Mouse (Mus musculus) liver, postnatal 0 days (tissue): ENCODE measurements around the gene Ncln.

Experiments
- CTCF ChIP-seq: sonication (generic); IDR thresholded peaks from 2 replicates; pipeline ENCODE4 v1.5.1; 2016; ENCODE audit warnings: antibody characterized with exemption, low read depth
- EP300 ChIP-seq: IDR thresholded peaks from 2 replicates; pipeline ENCODE4 v1.6.1; 2016; ENCODE audit warnings: antibody characterized with exemption, low read depth, mild to moderate bottlenecking

DNA sequence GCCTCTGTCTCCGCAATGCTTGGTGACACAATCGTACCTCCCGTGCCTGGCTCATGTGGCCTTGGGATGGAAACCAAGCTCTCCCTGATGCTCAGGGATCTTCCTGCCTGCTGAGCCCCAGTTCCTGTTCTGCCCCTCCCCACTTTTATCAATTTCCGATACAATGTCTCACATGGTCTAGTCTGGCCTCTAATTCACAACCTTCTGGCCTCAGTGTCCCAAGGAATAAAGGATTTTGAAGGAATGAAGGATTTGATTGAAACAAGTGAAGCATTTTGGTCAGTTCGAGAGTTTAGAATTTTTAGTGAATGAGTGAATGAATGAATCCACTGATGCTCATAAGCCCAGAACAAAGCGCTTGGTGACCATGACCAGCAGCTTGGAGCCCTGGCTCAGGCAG is 26.9 kb upstream of the Ncln start:
- TF ChIP-seq EP300 = no peak
- no peak for TF ChIP-seq CTCF
